Mouse (Mus musculus) MEL (cell line): ENCODE data around the gene Itpr1.
A peak's percentile ranks its signal among the peaks of the same experiment; 100 is the strongest.

Experiments used
- CTCF ChIP-seq, 3 experiments: IDR thresholded peaks in 2 of 3; conservative IDR thresholded peaks in 1 of 3; 2 replicates each; pipeline ENCODE4 v1.5.1; 2011 to 2012; ENCODE audit warnings: low read length in 3 of 3, low read depth in 2 of 3, mild to moderate bottlenecking in 2 of 3, improper control_type of control experiment in 1 of 3, inconsistent platforms in 1 of 3, mixed read lengths in 1 of 3, moderate library complexity in 1 of 3; ENCODE audit not compliant: control insufficient read depth in 1 of 3, insufficient read depth in 1 of 3, poor library complexity in 1 of 3, severe bottlenecking in 1 of 3
- ETS1 ChIP-seq: IDR thresholded peaks from 2 replicates; pipeline ENCODE4 v1.6.1; 2012; ENCODE audit warnings: low read depth, mild to moderate bottlenecking, inconsistent platforms, low read length, improper control_type of control experiment, moderate library complexity
- GABPA ChIP-seq: IDR thresholded peaks from 2 replicates; pipeline ENCODE4 v1.6.1; 2012; ENCODE audit warnings: low read depth, mild to moderate bottlenecking, inconsistent platforms, low read length, improper control_type of control experiment, moderate library complexity
- HCFC1 ChIP-seq: IDR thresholded peaks from 2 replicates; pipeline ENCODE4 v1.6.1; 2012; ENCODE audit warnings: low read depth, mild to moderate bottlenecking, inconsistent platforms, low read length, improper control_type of control experiment, moderate library complexity
- MAFK ChIP-seq: IDR thresholded peaks from 2 replicates; pipeline ENCODE4 v1.6.1; 2011; ENCODE audit warnings: low read depth, mild to moderate bottlenecking, low read length, improper control_type of control experiment, borderline replicate concordance
- MXI1 ChIP-seq: IDR thresholded peaks from 2 replicates; pipeline ENCODE4 v1.6.1; 2011; ENCODE audit warnings: mild to moderate bottlenecking, low read depth, low read length, improper control_type of control experiment
- POLR2A ChIP-seq, 2 experiments: IDR thresholded peaks; 2 replicates each; pipeline ENCODE4 v1.6.1; 2011 to 2012; ENCODE audit warnings: low read length in 2 of 2, mild to moderate bottlenecking in 2 of 2, control low read depth in 1 of 2, improper control_type of control experiment in 1 of 2, low read depth in 1 of 2, moderate library complexity in 1 of 2; ENCODE audit not compliant: control insufficient read depth in 1 of 2, insufficient read depth in 1 of 2, poor library complexity in 1 of 2
- RCOR1 ChIP-seq: IDR thresholded peaks from 2 replicates; pipeline ENCODE4 v1.6.1; 2012; ENCODE audit warnings: low read depth, mild to moderate bottlenecking, inconsistent platforms, low read length, improper control_type of control experiment
- UBTF ChIP-seq: IDR thresholded peaks from 2 replicates; pipeline ENCODE4 v1.6.1; 2012; ENCODE audit warnings: low read depth, mild to moderate bottlenecking, inconsistent platforms, low read length, improper control_type of control experiment, moderate library complexity, borderline replicate concordance; ENCODE audit not compliant: insufficient read depth
- USF1 ChIP-seq: IDR thresholded peaks from 2 replicates; pipeline ENCODE4 v1.6.1; 2014; ENCODE audit warnings: low read depth, mild to moderate bottlenecking, inconsistent platforms, low read length, improper control_type of control experiment, moderate library complexity

DNA sequence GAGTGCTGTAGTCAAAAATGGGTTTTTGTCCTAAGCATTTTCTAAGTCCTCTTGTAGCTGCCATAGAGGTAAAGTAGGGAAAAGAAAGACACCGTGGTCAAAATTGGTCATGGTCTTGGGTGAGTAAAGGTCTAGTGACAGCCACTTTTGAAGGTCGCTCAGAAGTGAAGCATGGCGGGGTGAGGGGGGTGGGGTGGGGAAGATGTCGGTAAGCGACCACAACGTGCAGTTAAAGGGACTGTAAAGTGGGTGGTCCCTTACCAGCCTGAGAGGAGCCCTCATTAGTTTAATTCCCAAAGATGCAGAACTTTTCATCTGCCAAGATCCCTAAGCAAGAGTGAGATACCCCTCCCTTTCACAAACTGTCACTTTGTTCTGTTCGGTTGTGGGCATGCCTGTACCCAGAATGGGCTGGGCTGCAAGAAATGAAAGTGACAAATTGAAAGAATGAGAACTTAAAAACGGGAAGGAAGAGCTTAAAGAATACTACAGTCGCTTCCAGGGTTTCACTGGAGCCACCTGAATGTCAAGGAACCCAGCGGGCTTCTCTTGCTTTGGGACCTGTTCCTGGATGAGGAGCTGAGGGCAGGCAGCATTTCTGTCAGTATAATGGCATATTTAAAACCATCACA lies 1.5 kb downstream of the Itpr1 start:
- TF ChIP-seq RCOR1 (no peak), CTCF (IDR thresholded peaks at IDR 0.05 in 2 of 3, conservative IDR thresholded peaks at IDR 0.05 in 1 of 3; ENCODE audit: control insufficient read depth in 1 of 3, insufficient read depth in 1 of 3, low read depth in 2 of 3, low read length in 3 of 3, poor library complexity in 1 of 3, severe bottlenecking in 1 of 3) (no peak), USF1 (no peak), MXI1 (peak; percentile 32; the same call in 1 of the 2 replicates), ETS1 (no peak), HCFC1 (no peak), POLR2A (IDR thresholded peaks at IDR 0.05; ENCODE audit: control insufficient read depth in 1 of 2, insufficient read depth in 1 of 2, low read depth in 1 of 2, low read length in 2 of 2, poor library complexity in 1 of 2) (no peak), GABPA (no peak), UBTF (no peak), MAFK (no peak)
